Mouse (Mus musculus) C2C12 (cell line): ENCODE measurements around the gene Tmem50b. TPM values are rescaled to one million over a fixed set of nuclear protein-coding genes. Genes with fewer than 3 reads are reported as not detected.

ENCODE experiments used
- H3K27me3 ChIP-seq: one replicate; pipeline ENCODE4 v1.6.1; 2011; ENCODE audit not compliant: control insufficient read depth, insufficient read depth, insufficient read length
- H3K36me3 ChIP-seq: one replicate; pipeline ENCODE4 v1.6.1; 2011; ENCODE audit not compliant: control insufficient read depth, insufficient read depth
- H3K4me3 ChIP-seq: one replicate; pipeline ENCODE4 v1.5.1; 2011; ENCODE audit warnings: mild to moderate bottlenecking, control low read depth; ENCODE audit not compliant: poor library complexity, insufficient read depth, severe bottlenecking
- H3K79me2 ChIP-seq: one replicate; pipeline ENCODE4 v1.6.1; 2011; ENCODE audit not compliant: control insufficient read depth, insufficient read depth
- H3K79me3 ChIP-seq: one replicate; pipeline ENCODE4 v1.6.1; 2011; ENCODE audit warnings: low read depth, control low read depth
- H3ac ChIP-seq: one replicate; pipeline ENCODE3; 2011; ENCODE audit warnings: low read depth; ENCODE audit not compliant: control insufficient read depth, insufficient read length
- CEBPB ChIP-seq: IDR thresholded peaks from one replicate; pipeline ENCODE4 v1.6.1; 2011; ENCODE audit warnings: low read depth, mild to moderate bottlenecking, control low read depth, moderate library complexity
- CTCF ChIP-seq: IDR thresholded peaks from one replicate; pipeline ENCODE4 v1.5.1; 2011; ENCODE audit not compliant: control insufficient read depth, insufficient read depth, insufficient read length
- FOSL1 ChIP-seq: IDR thresholded peaks from one replicate; pipeline ENCODE4 v1.8.0; 2011; ENCODE audit warnings: mild to moderate bottlenecking, low read length; ENCODE audit not compliant: poor library complexity, insufficient read depth, severe bottlenecking
- MAX ChIP-seq: IDR thresholded peaks from one replicate; pipeline ENCODE4 v1.6.1; 2011; ENCODE audit warnings: mild to moderate bottlenecking, control low read depth
- MYOD1 ChIP-seq: IDR thresholded peaks from one replicate; pipeline ENCODE4 v1.6.1; 2011; ENCODE audit warnings: low read depth; ENCODE audit not compliant: control insufficient read depth, insufficient read length
- MYOG ChIP-seq: IDR thresholded peaks from one replicate; pipeline ENCODE4 v1.6.1; 2011; ENCODE audit not compliant: control insufficient read depth, insufficient read length; ENCODE audit errors: extremely low read depth
- USF1 ChIP-seq: IDR thresholded peaks from one replicate; pipeline ENCODE4 v1.6.1; 2011; ENCODE audit warnings: low read depth, mild to moderate bottlenecking, control low read depth, moderate library complexity
- polyA plus RNA-seq: library from polyadenylated mRNA; unstranded; fragments of >200 nt; fragmentation: generic; extraction: Trizol; gene quantifications from one replicate; pipeline ENCODE4 v1.2.1, GENCODE M21; 2012; ENCODE audit warnings: missing spikeins

The Tmem50b gene
- polyA plus RNA-seq, 1 experiment: 15.1 TPM

DNA sequence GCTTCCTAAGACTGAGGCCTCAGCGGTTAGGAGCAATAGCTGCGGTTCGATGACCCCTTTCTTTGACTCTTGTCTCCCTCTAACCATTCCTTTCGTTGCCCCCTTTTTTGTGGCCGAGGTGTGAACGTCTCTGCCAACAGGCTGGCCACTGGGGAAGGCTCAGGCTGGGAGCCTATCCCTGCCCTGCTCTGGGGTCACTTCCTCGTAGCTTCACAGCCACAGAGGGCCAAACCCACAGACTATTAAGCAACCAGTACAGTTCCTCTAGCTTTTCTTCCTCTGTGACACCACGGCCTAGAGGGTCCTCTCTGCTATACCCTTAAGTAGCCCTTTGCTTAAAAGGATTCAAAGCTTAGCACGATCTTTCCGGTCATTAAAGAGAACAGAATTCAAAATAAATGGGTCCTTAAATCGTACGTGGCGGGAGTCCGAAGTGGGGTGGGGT, 51.2 kb downstream of the Tmem50b start:
- H3K4me3 ChIP-seq: no peak overlapping the region
- no peak overlapping the region for H3ac ChIP-seq
- peaks cover 19% of the 10 kb centered on the region for H3K79me2 ChIP-seq
- H3K36me3 ChIP-seq: no peaks in the 10 kb centered on the region
- TF ChIP-seq FOSL1 (no peak), USF1 (no peak), MYOG (no peak), CTCF (no peak), CEBPB (no peak), MYOD1 (no peak), MAX (no peak)
- no peaks in the 10 kb centered on the region for H3K27me3 ChIP-seq
- peaks cover 6% of the 10 kb centered on the region for H3K79me3 ChIP-seq

GRCm38 (mm10) chr16:91545597-91546281, 51.9 kb downstream of the Tmem50b start:
- Histone ChIP-seq H3K79me3 (peaks cover 6% of the 10 kb centered on the region), H3K27me3 (no peaks in the 10 kb centered on the region), H3K36me3 (no peaks in the 10 kb centered on the region), H3K4me3 (no peak overlapping the region), H3ac (no peak overlapping the region), H3K79me2 (peaks cover 19% of the 10 kb centered on the region)
- TF ChIP-seq CTCF: no peak
- no peak for TF ChIP-seq FOSL1
- no peak for TF ChIP-seq MYOG
- no peak for TF ChIP-seq USF1
- no peak for TF ChIP-seq CEBPB
- no peak for TF ChIP-seq MAX
- no peak for TF ChIP-seq MYOD1

GRCm38 (mm10) chr16:91543619-91544018, 54.0 kb downstream of the Tmem50b start:
- H3K79me3 ChIP-seq: peaks cover 2% of the 10 kb centered on the region
- no peaks in the 10 kb centered on the region for H3K27me3 ChIP-seq

DNA sequence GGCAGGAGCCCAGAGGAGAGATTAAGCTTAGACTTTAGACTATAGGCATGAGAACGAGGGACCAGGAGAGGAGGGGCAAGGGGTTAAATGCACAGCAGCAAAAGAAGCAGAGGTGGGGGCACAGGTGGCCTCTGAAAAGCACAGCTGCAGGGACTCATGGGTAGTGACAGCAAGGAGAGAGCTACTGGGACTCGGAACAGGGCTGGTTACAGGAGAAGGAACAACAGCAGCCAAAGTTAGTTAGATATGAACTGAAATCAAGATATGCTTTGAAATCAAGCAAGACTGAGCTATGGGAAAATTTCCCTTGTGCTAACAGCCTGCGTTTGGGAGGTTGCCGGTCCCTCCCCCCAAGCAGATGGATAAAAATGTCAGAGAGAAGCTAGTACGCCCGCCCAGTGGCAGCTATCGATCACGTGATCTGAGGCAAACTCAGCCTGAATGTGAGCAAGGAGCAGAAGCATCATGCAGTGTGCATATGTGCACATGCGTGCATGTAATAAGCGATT, 56.0 kb downstream of the Tmem50b start:
- H3ac ChIP-seq: no peak overlapping the region
- no peaks in the 10 kb centered on the region for H3K27me3 ChIP-seq
- no peaks in the 10 kb centered on the region for H3K79me2 ChIP-seq
- TF ChIP-seq USF1 (no peak), CEBPB (no peak), MYOD1 (no peak), FOSL1 (no peak), MAX (no peak), CTCF (no peak), MYOG (no peak)
- no peaks in the 10 kb centered on the region for H3K36me3 ChIP-seq
- H3K79me3 ChIP-seq: no peaks in the 10 kb centered on the region
- no peak overlapping the region for H3K4me3 ChIP-seq

More at GRCm38 (mm10) chr16:91543619-91544018, 54.0 kb downstream of the Tmem50b start:
- TF ChIP-seq MYOD1: no peak
- no peak for TF ChIP-seq MAX
- no peak for TF ChIP-seq MYOG
- TF ChIP-seq USF1: no peak
- no peak for TF ChIP-seq CTCF
- no peak for TF ChIP-seq CEBPB
- TF ChIP-seq FOSL1: no peak
- H3ac ChIP-seq: no peak overlapping the region
- no peaks in the 10 kb centered on the region for H3K36me3 ChIP-seq
- no peak overlapping the region for H3K4me3 ChIP-seq
- peaks cover 13% of the 10 kb centered on the region for H3K79me2 ChIP-seq

DNA sequence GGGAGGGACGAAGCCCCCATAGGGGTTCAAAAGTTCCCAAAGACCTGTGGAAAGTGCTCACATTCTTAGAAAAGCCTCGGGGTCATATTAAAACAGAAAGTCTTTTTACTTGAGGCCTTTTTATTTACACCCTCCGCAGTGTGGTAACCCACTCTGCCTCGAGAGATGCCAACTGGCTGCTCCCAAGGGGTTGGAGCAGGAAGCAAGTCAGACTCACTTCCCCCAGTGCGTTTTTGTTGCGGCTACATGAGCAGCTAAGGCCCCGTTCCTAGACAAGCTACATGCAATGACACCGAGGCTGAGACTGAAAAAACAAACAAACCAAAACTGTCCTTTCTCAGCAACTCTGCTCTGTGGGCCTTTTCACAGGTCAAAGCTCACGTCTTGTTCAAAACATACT, 59.1 kb downstream of the Tmem50b start:
- H3ac ChIP-seq: no peak overlapping the region
- no peak overlapping the region for H3K4me3 ChIP-seq
- TF ChIP-seq CEBPB: no peak
- no peak for TF ChIP-seq MYOG
- TF ChIP-seq USF1: no peak
- no peak for TF ChIP-seq CTCF
- no peak for TF ChIP-seq MYOD1
- TF ChIP-seq MAX: no peak
- no peak for TF ChIP-seq FOSL1
- H3K79me3 ChIP-seq: no peaks in the 10 kb centered on the region
- H3K27me3 ChIP-seq: no peaks in the 10 kb centered on the region
- H3K36me3 ChIP-seq: no peaks in the 10 kb centered on the region
- no peaks in the 10 kb centered on the region for H3K79me2 ChIP-seq
